Mouse (Mus musculus): ENCODE data around the gene Ints13. TPM values are rescaled to one million over a fixed set of nuclear protein-coding genes. Genes with fewer than 3 reads are reported as not detected.

Ints13 gene
- polyA plus RNA-seq, 1 experiment from 2014 or later: 40.3 TPM

- no peaks in the 10 kb centered on the region for H3K36me3 ChIP-seq (ENCODE audit: control insufficient read depth, insufficient read depth, low read length)
- no peaks in the 10 kb centered on the region for H3K9me3 ChIP-seq (replicated peaks; ENCODE audit: control insufficient read depth, low read length, poor library complexity, severe bottlenecking)
- no peak for ATAC-seq
- H3K27ac ChIP-seq (ENCODE audit: low read length): no peak overlapping the region
- H3K4me3 ChIP-seq (ENCODE audit: low read depth, low read length): no peak overlapping the region
- 83% methylated on average over 6 of the region's 6 CpGs for WGBS
- no peak overlapping the region for H3K4me2 ChIP-seq (ENCODE audit: low read length)
- no peak overlapping the region for H3K9ac ChIP-seq (ENCODE audit: low read depth, low read length)
- H3K27me3 ChIP-seq (ENCODE audit: control insufficient read depth, insufficient read depth, low read depth, low read length): peaks cover 8% of the 10 kb centered on the region
- peaks cover 13% of the 10 kb centered on the region for H3K4me1 ChIP-seq (ENCODE audit: control insufficient read depth, insufficient read depth, low read length)
These were observed 77.4 kb downstream of the Ints13 start for GRCm38 (mm10) chr6:146500206-146500605.

Other genes starting within 250 kb of the Ints13 start
- 6.9 and 9.0 TPM in 2 replicates for gene Itpr2, start 75.6 kb downstream of the Ints13 start, polyA plus RNA-seq (2015; fragmentation: Nextera tagmentation; extraction: Ambion mirVana)
- 37.9 and 39.6 TPM in 2 replicates for gene Fgfr1op2, start 632 bp downstream of the Ints13 start, polyA plus RNA-seq (2015; fragmentation: Nextera tagmentation; extraction: Ambion mirVana)
- 105 and 108 TPM in 2 replicates for gene Med21, start 64.7 kb upstream of the Ints13 start, polyA plus RNA-seq (2015; fragmentation: Nextera tagmentation; extraction: Ambion mirVana)
- gene Tm7sf3, start 65.0 kb upstream of the Ints13 start, polyA plus RNA-seq (2015; fragmentation: Nextera tagmentation; extraction: Ambion mirVana): 31.7 and 32.7 TPM in 2 replicates
- gene Stk38l, start 147.2 kb upstream of the Ints13 start, polyA plus RNA-seq (2015; fragmentation: Nextera tagmentation; extraction: Ambion mirVana): 14.4 and 15.8 TPM in 2 replicates
- gene Arntl2, start 218.2 kb upstream of the Ints13 start, polyA plus RNA-seq (2015; fragmentation: Nextera tagmentation; extraction: Ambion mirVana): 2.9 and 4.2 TPM in 2 replicates